Mouse (Mus musculus) heart, postnatal 36 days (tissue): Measurements from ENCODE around the gene Eif4g3. TPM values are rescaled to one million over a fixed set of nuclear protein-coding genes. Genes with fewer than 3 reads are reported as not detected.

Source experiments
- DNase-seq, 2 experiments: peaks; one replicate each; pipeline ENCODE4 v3.0.0; 2021 to 2022
- intact Hi-C: fragments of 180-260 bp; cut with DNase I; formaldehyde crosslinking; loops from one replicate; pipeline ENCODE4 v1.15.1; 2025
- total RNA-seq, 2 experiments: library from RNA; stranded (reverse); gene quantifications; 2 replicates each; pipeline ENCODE4 v1.2.3; 2021

Gene Eif4g3
- total RNA-seq, 2 experiments from 2014 or later, result 45.5 to 47.2 TPM

DNA sequence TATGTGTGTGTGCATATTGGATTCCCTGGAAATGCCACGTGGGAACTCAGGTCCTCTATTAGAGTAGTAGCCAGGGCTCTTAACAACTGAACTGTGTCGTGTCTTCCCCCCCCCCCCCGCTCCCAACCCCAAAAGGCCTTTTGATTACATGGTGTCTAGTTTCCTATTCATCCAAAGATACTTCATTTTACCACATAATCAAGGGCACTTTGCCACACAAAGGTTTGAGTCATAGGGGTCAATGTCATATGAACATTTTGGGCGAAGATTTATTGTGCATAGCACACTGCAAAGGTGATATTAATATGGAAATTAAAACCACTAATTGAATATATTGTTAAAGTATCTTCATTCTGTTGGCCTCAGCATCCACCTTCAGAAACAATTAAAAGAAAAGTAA is 144.5 kb downstream of the Eif4g3 start:
- intact Hi-C loops, result no loop called here
- DNase-seq, result no peak

DNA sequence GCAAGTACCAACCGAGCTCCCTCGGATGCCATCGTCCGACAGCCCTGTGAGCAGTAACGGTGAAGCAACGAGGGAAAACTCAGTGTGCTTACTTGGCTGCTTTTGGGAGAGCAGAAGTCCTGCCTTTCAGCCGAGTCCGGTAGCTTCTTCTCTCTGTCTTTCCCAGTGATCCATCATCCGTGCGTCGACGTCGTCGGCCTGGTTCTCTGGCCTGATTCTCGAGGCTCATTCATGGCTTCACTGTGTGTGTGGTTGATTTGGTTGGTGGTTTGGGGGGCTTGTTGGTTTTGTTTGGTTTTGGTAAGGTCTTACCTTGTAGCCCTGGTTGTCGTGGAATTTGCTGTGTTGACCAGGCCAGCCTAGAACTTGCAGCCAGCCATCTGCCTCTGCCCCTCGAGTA is 145.0 kb downstream of the Eif4g3 start:
- no peak for DNase-seq
- intact Hi-C loops, result no loop called here

DNA sequence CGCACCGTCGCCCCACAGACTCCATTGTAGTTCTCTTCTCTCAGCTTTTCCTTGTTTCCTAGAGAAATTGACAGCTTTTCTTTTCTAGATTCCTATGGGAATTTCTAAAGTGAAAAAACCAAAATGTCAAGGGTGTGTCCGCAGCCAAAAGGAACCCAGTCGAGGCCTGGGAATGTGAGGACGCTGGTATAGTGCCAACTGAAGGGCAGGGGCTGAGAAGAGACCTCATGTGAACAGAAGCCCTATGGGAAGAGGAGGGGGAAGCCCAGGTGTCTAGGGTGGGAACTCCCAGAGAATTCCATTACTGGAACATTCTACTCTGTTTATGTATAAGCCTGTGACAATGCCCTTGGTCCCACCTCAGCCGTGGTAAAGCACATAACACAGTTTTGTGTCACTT is 145.4 kb downstream of the Eif4g3 start:
- no peak for DNase-seq
- intact Hi-C loops, result no loop called here

GRCm38 (mm10) chr4:138141358-138141757 is 148.5 kb downstream of the Eif4g3 start:
- intact Hi-C loops, result no loop called here
- no peak for DNase-seq

DNA sequence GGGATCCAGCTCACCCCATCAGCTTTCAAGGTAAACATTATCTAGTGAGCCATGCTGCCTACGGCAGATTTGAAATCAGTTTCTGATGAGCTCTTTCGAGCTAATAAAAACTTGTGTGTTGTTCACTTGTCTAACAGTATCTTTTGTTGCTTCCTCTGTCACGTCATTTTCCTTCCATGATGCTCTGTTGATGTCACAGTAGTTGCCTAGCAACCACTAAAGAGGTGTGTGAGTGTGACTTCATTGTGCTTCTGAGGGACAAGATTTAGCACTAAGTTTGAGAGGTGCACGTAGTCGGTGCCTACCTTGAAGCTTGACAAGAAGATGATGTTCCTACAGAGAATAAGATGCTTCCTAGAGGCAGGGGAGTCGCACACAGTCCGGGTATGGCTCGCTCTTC is 154.4 kb downstream of the Eif4g3 start:
- DNase-seq, result no peak
- intact Hi-C loops, result no loop called here

GRCm38 (mm10) chr4:138149977-138150376 is 157.2 kb downstream of the Eif4g3 start:
- intact Hi-C loops, result no loop called here

GRCm38 (mm10) chr4:138151226-138151625 is 158.4 kb downstream of the Eif4g3 start:
- intact Hi-C loops, result no loop called here

More at GRCm38 (mm10) chr4:138149977-138150376, 157.2 kb downstream of the Eif4g3 start:
- no peak for DNase-seq

GRCm38 (mm10) chr4:138153980-138154379 is 161.2 kb downstream of the Eif4g3 start:
- intact Hi-C loops, result no loop called here

More at GRCm38 (mm10) chr4:138151226-138151625, 158.4 kb downstream of the Eif4g3 start:
- no peak for DNase-seq

GRCm38 (mm10) chr4:138160918-138161317 is 168.1 kb downstream of the Eif4g3 start:
- no peak for DNase-seq
- intact Hi-C loops, result no loop called here

More at GRCm38 (mm10) chr4:138153980-138154379, 161.2 kb downstream of the Eif4g3 start:
- peak; percentile 25 to 28 for DNase-seq

DNA sequence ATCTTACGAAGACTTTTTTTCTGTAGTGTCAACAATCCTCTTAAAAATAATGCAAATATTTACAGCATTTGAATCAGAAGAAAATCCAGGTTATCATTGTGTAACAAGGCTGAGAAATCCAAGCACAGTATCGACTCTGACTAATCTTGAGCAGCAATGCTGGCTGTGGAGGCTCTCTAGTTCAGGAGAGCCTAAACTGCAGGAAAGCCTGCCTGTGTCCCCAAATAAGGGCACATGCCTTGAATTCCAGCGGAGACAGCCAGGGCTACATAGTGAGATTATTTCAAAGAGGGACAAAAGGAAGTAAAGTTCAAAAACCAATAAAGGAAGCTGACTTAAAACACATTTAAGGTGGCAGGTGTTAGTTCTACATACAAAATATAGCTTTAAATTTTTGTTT is 168.7 kb downstream of the Eif4g3 start:
- intact Hi-C loops, result no loop called here
- no peak for DNase-seq

DNA sequence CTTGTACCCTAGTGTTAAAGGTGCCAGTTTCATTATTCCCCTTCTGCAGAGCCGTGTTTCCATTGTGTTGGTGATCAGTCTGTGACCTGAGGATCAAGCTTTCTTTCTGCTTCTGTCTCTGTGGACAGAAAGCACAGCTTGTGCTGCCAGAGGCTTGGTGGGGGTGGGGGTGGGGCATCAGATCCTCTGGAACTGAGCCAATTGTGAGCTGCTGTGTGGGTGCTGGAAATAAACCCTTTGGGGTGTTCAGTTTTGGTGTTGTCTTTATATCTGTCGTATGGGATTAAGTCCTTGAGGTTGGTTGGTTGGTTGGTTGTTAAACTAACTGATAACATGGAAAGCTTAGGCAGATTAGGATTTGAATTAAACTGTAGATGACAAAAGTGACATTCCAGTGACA is 171.0 kb downstream of the Eif4g3 start:
- intact Hi-C loops, result no loop called here
- DNase-seq, result no peak

GRCm38 (mm10) chr4:138164860-138165259 is 172.0 kb downstream of the Eif4g3 start:
- intact Hi-C loops, result no loop called here

DNA sequence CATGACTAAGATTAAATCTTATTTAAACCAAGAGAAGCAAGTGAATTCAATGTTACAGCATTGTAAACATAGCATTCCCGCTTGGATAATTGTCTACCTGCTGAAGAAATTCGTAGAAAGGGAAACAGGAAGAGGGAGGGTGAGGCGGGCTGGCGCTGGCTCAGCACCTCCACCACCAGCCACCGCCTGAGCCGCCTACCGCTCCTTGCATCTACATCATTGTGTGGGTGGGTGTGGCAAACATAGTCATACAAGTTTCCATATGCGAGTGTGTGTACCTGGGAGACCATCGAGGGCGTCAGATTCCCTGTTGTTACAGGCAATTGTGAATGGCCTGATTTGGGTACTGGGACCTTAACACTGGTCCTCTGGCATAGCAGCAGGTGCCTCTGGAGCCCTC is 173.7 kb downstream of the Eif4g3 start:
- intact Hi-C loops, result no loop called here
- no peak for DNase-seq

More at GRCm38 (mm10) chr4:138164860-138165259, 172.0 kb downstream of the Eif4g3 start:
- DNase-seq, result no peak

GRCm38 (mm10) chr4:138168162-138168561 is 175.3 kb downstream of the Eif4g3 start:
- intact Hi-C loops, result no loop called here
- no peak for DNase-seq

GRCm38 (mm10) chr4:138169420-138169819 is 176.6 kb downstream of the Eif4g3 start:
- no peak for DNase-seq
- intact Hi-C loops, result no loop called here

DNA sequence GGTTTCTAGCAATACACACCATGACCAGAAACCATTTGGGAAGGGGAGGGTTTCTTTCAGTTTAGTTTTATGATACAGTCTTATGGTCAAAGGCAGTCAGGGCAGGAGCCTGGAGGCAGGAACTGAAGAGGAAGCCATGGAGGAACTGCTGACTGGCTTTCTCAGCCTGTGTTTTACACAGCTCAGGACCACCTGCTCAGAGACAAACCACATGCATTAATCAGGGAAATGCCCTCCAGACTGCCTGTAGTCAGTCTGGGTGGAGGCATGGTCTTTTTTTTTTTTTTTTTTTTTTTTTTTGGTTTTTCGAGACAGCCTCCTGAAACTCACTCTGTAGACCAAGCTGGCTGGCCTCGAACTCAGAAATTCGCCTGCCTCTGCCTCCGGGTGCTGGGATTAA is 179.9 kb downstream of the Eif4g3 start:
- intact Hi-C loops, result no loop called here
- no peak for DNase-seq

DNA sequence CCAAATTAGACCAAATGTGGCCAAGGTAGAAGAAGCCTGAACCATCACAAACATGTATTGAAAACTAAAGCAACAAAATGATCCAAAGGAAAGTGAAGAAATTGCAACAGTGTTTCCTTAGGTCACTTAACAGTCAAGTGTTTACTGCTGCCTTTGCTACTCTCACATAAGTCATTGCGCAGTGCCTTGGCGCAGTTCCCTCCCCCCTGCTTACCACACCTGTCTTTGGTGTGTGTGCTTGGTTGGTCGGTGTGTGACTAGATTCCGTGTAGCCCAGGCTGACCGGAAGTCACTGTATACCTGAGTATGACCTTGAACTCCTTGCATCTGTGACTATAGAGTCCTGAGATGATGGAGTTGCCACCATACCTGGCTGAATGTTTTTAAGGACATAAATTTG is 186.6 kb downstream of the Eif4g3 start:
- DNase-seq, result no peak
- intact Hi-C loops, result no loop called here

- DNase-seq, result no peak
- intact Hi-C loops, result no loop called here
Measured at GRCm38 (mm10) chr4:138180719-138181118, 187.9 kb downstream of the Eif4g3 start.

- intact Hi-C loops, result no loop called here
- no peak for DNase-seq
Measured at GRCm38 (mm10) chr4:138184056-138184455, 191.2 kb downstream of the Eif4g3 start.

DNA sequence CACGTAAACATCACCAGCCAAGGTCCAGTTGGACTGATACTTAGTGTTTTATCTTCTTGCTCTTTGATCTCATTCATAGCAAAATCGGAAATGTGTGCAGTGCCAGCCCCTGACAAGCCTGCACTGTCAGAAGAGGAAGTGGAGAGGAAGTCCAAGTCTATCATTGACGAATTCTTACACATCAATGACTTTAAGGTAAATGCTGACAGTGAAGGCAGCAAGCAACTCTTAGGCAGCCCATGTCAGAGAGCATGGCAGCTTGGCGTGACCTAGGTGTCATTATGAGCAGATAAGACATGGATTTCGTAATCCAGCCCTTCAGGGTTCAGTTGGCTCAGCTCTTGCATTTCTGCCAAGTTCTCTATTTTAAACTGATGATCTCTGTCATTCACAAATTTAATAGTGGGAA is 191.8 kb downstream of the Eif4g3 start:
- DNase-seq, result no peak

GRCm38 (mm10) chr4:138185961-138186360 is 193.1 kb downstream of the Eif4g3 start:
- no peak for DNase-seq
- intact Hi-C loops, result no loop called here

More for the DNA sequence above, 191.8 kb downstream of the Eif4g3 start:
- intact Hi-C loops, result no loop called here

- DNase-seq, result no peak
- intact Hi-C loops, result no loop called here
Measured at GRCm38 (mm10) chr4:138187995-138188394, 195.2 kb downstream of the Eif4g3 start.

- intact Hi-C loops, result no loop called here
- no peak for DNase-seq
Measured at GRCm38 (mm10) chr4:138192561-138192960, 199.7 kb downstream of the Eif4g3 start.
